Mouse (Mus musculus) urinary bladder, postnatal 10 days (tissue): ENCODE measurements around the gene Nudc.

ENCODE experiments used
- DNase-seq: peaks from one replicate; pipeline ENCODE4 v3.0.0; 2022; ENCODE audit warnings: low spot score

Nudc gene

DNA sequence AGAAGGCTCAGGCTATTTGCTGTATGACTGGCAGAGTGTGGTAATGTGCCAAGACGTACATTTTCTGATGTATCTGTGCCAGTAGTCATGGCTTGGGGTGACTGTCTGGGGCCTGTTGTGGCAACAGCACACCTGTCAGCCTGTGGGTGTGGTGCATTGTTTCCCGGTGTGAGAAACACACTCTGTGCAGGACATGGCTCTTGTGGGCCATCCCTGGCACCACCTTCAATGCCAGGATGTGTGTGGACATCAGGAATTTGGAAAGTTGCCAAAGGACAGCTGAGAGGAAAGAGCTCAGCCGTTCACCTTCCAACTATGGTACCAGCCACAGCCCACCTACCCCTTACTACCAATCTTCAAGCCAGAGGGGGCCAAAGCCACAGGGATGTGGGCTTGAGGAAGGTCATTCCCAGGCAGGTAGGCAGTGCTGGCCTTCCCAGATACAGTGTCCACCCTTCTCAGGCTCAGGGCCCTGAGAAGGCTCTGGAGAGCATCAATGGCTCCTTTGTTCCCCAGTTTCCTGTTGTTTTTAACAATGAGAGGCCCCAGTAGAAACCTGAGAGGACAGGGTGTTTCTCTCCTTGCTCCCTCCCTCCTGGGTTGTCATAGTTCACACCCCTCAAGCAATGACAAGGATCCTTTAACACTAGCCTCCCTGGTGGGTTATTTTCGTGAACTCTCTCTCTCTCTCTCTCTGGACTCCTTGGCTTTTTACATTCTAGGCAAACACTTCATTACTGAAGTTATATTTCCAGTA lies 56.1 kb downstream of the Nudc start:
- no peak for DNase-seq

DNA sequence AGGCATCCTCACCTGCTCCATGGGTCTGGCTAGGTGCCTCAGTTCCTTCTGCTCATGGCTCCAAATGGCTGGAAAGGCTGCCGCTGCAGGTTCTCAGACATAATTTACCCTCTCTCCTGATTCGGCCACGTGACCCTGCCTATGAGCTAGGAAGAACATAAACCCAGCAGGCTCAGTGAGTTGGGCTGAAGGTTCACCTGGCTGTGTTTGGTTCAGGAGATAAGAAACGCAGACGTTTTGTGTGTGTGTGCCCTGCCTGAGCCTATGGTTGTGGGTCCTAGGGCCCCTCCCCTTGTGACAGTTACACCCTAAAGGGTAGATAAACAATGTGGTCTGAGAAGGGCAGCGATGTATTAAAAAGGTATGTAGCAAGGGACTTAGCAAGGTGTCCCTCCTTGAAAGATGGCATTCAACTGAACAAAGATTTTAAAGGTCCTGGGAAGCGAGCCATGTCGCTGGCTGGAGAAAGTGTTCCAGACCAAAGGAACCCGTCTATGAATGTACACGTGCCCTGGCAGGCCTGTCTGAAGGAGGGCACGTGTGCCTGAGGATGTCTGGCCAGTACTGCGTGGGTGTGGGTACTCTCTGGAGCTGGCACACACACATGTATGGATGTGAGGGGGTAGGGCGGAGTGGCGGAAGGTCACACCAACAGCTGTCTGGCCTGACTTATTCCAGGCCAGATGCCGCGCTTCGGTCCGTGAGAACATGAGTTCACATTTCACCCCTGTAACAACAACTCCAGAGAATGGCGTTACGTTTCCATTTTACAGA lies 57.0 kb downstream of the Nudc start:
- DNase-seq: no peak

DNA sequence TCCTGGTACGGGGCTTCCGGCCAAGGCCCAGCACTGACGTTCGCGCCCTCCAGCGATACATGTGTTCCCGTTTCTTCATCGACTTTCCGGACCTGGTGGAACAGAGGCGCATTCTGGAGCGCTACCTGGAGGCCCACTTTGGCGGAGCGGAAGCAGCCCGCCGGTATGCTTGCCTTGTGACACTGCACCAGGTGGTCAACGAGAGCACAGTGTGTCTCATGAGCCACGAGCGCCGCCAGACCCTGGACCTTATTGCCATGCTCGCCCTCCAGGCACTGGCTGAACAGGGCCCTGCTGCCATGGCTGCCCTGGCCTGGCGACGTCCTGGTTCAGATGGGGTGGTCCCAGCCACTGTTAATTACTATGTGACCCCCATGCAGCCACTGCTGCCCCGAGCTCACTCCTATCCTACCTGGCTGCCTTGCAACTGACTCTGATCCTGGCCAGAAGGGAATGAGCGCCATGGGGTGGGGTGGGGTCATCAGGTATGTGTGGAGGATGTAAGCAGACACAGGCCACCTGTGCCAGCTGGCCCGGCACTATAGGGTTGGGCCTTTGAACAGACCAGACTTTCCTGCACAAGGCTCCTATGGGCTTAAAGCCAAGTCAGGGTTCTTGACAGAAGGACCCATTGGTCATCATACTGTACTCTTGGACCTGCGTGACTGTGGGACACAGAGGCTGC lies 59.0 kb downstream of the Nudc start:
- DNase-seq: no peak

DNA sequence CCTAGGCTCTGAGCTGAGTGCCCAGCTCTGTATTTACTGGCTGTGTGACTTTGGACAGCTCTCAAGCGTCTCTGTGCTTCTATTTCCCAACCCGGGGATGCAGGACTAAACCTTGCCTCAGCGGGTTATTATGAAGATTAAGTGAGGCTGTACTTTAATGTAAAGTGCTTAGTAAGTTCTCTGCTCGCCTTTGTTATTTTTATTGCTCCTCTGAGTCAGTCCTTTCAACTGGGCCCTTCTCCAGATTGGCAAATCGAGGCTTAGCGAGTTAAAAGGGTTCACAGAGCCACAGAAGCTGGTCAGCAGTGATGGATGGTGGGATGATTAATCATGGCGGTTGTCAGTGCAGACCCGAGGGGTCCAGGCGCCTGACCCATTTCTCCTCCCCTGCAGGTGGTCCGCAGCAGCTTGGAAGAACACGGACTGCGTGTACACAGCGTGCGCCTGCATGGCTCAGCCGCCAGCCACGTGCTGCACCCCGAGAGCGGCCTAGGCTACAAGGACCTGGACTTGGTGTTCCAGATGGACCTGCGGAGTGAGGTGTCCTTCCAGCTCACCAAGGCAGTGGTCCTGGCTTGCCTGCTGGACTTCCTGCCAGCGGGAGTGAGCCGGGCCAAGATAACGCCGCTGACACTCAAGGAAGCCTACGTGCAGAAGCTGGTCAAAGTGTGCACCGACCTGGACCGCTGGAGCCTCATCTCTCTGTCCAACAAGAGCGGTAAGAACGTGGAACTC lies 59.9 kb downstream of the Nudc start:
- DNase-seq: no peak

DNA sequence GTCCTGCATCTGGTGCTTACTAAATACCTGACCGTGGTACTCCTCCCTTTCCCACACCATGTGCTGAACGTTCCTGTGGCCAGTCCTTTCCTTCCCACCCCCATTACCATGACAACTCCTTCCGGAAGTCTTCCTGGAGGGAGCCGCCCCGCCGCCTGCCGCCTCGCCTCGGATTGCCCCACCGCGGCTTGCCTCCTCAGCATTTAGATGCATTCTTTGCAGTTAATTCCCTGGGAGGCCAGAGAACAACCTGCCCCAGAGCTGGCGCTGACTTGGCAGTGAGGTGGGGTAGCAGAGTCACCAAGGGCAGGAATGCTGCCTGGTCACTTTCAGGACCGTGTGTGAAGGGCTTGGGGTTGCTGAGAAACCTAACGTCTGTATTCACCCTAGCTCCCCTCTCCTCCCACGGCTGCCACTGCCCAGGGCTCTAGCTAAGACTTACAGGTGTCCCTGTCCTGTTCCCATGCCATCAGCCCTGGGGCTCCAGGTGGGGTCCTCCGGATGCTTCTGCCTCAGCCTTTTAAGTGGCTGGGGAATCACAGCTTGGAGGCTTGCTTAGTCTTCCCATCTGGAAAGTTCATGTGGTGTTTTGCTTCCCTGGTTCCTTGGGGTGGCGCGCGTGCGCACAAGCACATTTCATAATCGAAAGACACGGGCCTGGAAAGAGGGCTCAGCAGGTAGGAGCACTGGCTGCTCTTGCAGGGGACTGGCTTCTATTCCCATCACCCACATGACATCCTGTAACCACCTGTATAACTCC lies 61.4 kb downstream of the Nudc start:
- no peak for DNase-seq
